ENCODE assay signal across 8 mouse cellular contexts in the genomic region with DNA sequence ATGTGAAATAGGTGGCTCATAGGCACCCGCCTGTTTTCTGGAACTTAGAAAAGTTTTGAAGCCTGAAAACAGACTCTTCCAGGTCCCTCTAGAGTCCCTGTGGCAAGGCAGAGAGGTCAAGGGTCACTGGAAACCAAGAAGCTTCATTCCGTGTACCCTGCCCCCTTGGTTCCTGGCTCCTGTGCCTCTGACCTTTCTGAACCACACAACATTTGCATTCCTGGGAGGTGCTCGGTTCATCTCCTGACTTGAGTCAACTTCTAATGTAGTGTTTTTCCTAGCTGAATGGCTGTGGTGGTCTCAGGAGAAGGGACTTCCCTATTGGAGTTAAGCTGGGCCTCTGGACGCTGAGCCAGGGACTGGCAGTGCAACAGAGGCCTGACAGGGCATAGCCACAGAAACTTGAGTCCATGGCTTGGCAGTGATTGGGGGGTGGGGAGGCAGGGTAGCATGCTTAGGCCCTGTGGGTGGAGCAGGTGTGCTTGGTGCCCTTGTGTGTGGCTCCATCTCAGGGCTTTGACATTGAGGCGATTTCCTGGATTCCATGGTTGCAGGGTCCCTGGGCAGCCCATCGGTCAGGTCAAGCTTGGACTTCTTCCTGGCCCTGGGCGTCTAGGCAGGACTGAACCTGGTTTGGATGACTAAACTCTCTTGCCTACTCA. TPM values are rescaled to one million over a fixed set of nuclear protein-coding genes. Genes with fewer than 3 reads are reported as not detected.
DNase-seq lines count a peak whose midpoint lies in the region; ATAC-seq and TF ChIP-seq lines count a peak whose summit lies in the region.

No protein-coding gene starts in this region.

- no peak for TF ChIP-seq POLR2A in thymus, adult 2 months (IDR thresholded peaks at IDR 0.05; ENCODE audit: control insufficient read depth, extremely low read depth, insufficient read depth, low read length, poor library complexity)

- peak overlapping the region; percentile 87 for H3K4me3 ChIP-seq in lung, embryonic 14.5 days (ENCODE audit: low read depth, low read length)
- peak overlapping the region; percentile 86 for H3K4me3 ChIP-seq in embryonic facial prominence, embryonic 14.5 days (ENCODE audit: low read depth, low read length)
- H3K4me3 ChIP-seq in intestine, postnatal 0 days (ENCODE audit: low read depth, low read length) = peak overlapping the region; percentile 75
- peak overlapping the region; percentile 91 for H3K4me3 ChIP-seq in midbrain, embryonic 11.5 days (ENCODE audit: low read depth, low read length)
- no peak overlapping the region for H3K4me3 ChIP-seq in thymus, adult 2 months (ENCODE audit: control insufficient read depth, insufficient read depth, low read length)

- peaks cover 15% of the 10 kb centered on the region; the same call in 1 of the 2 replicates for H3K36me3 ChIP-seq in lung, embryonic 14.5 days (ENCODE audit: insufficient read depth)
- H3K36me3 ChIP-seq in embryonic facial prominence, embryonic 14.5 days (ENCODE audit: control insufficient read depth, insufficient read depth, low read length) = 0 out of 2 replicates have a peak, but pooled peaks cover 6% of the 10 kb centered on the region
- no peaks in the 10 kb centered on the region; the same call in 1 of the 2 replicates for H3K36me3 ChIP-seq in intestine, postnatal 0 days (ENCODE audit: control insufficient read depth, insufficient read depth)
- no peaks in the 10 kb centered on the region for H3K36me3 ChIP-seq in midbrain, embryonic 11.5 days (ENCODE audit: control insufficient read depth, insufficient read depth, low read length)
- H3K36me3 ChIP-seq in thymus, adult 2 months (ENCODE audit: control insufficient read depth, insufficient read depth, low read length) = no peaks in the 10 kb centered on the region

- DNase-seq in lung, embryonic 14.5 days = no peak
- DNase-seq in lung, postnatal 25 days (ENCODE audit: low spot score) = no peak
- DNase-seq in embryonic facial prominence, embryonic 14.5 days (ENCODE audit: low spot score) = no peak
- no peak for DNase-seq in midbrain, embryonic 11.5 days (ENCODE audit: low spot score, missing footprints)
- DNase-seq in thymus, adult 2 months = no peak
- no peak for DNase-seq in spleen, adult 18-20 months
- DNase-seq in spleen, postnatal 14 days (ENCODE audit: low spot score in 2 of 2) = no peak

- no peaks in the 10 kb centered on the region for H3K9me3 ChIP-seq in lung, embryonic 14.5 days (ENCODE audit: low read depth, low read length)
- no peaks in the 10 kb centered on the region for H3K9me3 ChIP-seq in embryonic facial prominence, embryonic 14.5 days (ENCODE audit: control insufficient read depth, low read length)
- no peaks in the 10 kb centered on the region for H3K9me3 ChIP-seq in intestine, postnatal 0 days (ENCODE audit: control insufficient read depth)
- H3K9me3 ChIP-seq in midbrain, embryonic 11.5 days (ENCODE audit: control insufficient read depth, low read length) = no peaks in the 10 kb centered on the region

- WGBS in lung, embryonic 14.5 days = 62% methylated on average over 7 of the region's 7 CpGs
- WGBS in embryonic facial prominence, embryonic 14.5 days = 62% methylated on average over 7 of the region's 7 CpGs
- 57% methylated on average over 7 of the region's 7 CpGs for WGBS in intestine, postnatal 0 days
- 58% methylated on average over 7 of the region's 7 CpGs for WGBS in midbrain, embryonic 11.5 days
- WGBS in thymus, adult 2 months = 82% methylated on average over 7 of the region's 7 CpGs

- peak overlapping the region; percentile 83 for H3K9ac ChIP-seq in lung, embryonic 14.5 days
- H3K9ac ChIP-seq in embryonic facial prominence, embryonic 14.5 days (ENCODE audit: low read depth, low read length) = peak overlapping the region; percentile 80
- H3K9ac ChIP-seq in intestine, postnatal 0 days (ENCODE audit: low read depth, low read length) = peak overlapping the region; percentile 87
- H3K9ac ChIP-seq in midbrain, embryonic 11.5 days (ENCODE audit: low read length) = peak overlapping the region; percentile 91

- no peaks in the 10 kb centered on the region for H3K27me3 ChIP-seq in lung, embryonic 14.5 days (ENCODE audit: insufficient read depth, low read length)
- H3K27me3 ChIP-seq in embryonic facial prominence, embryonic 14.5 days (replicated peaks; ENCODE audit: control insufficient read depth, insufficient read depth, low read length) = no peaks in the 10 kb centered on the region
- H3K27me3 ChIP-seq in intestine, postnatal 0 days (replicated peaks; ENCODE audit: control insufficient read depth, insufficient read depth, low read length) = no peaks in the 10 kb centered on the region
- H3K27me3 ChIP-seq in midbrain, embryonic 11.5 days (ENCODE audit: control insufficient read depth, insufficient read depth, low read length) = no peaks in the 10 kb centered on the region
- no peaks in the 10 kb centered on the region for H3K27me3 ChIP-seq in thymus, adult 2 months (ENCODE audit: control insufficient read depth, insufficient read depth, low read length)

- peaks cover 8% of the 10 kb centered on the region; the same call in 1 of the 2 replicates for H3K4me1 ChIP-seq in lung, embryonic 14.5 days (ENCODE audit: insufficient read depth)
- peaks cover 15% of the 10 kb centered on the region for H3K4me1 ChIP-seq in embryonic facial prominence, embryonic 14.5 days (ENCODE audit: control insufficient read depth, insufficient read depth, low read length)
- H3K4me1 ChIP-seq in intestine, postnatal 0 days (replicated peaks; ENCODE audit: control insufficient read depth, insufficient read depth, low read length) = peaks cover 6% of the 10 kb centered on the region; the same call in 1 of the 2 replicates
- H3K4me1 ChIP-seq in midbrain, embryonic 11.5 days (ENCODE audit: control insufficient read depth, insufficient read depth, low read length) = peaks cover 22% of the 10 kb centered on the region
- H3K4me1 ChIP-seq in thymus, adult 2 months (replicated peaks; ENCODE audit: control insufficient read depth, insufficient read depth, low read length) = peaks cover 19% of the 10 kb centered on the region

- no peak for ATAC-seq in lung, embryonic 14.5 days (ENCODE audit: insufficient read depth)
- no peak for ATAC-seq in embryonic facial prominence, embryonic 14.5 days (ENCODE audit: low read depth)
- no peak for ATAC-seq in intestine, postnatal 0 days
- no peak for ATAC-seq in midbrain, embryonic 11.5 days (ENCODE audit: low FRiP score)

- no peak overlapping the region for H3K27ac ChIP-seq in lung, embryonic 14.5 days (ENCODE audit: low read depth)
- no peak overlapping the region for H3K27ac ChIP-seq in embryonic facial prominence, embryonic 14.5 days (replicated peaks; ENCODE audit: low read depth, low read length)
- H3K27ac ChIP-seq in intestine, postnatal 0 days (ENCODE audit: low read depth, low read length) = no peak overlapping the region
- no peak overlapping the region for H3K27ac ChIP-seq in midbrain, embryonic 11.5 days (ENCODE audit: low read depth, low read length)
- H3K27ac ChIP-seq in thymus, adult 2 months (ENCODE audit: control insufficient read depth, insufficient read depth, low read length) = no peak overlapping the region

- TF ChIP-seq CTCF in lung, embryonic 14.5 days (IDR thresholded peaks at IDR 0.05; ENCODE audit: low read depth) = no peak
- TF ChIP-seq CTCF in intestine, postnatal 0 days (IDR thresholded peaks at IDR 0.05; ENCODE audit: low read depth) = no peak
- no peak for TF ChIP-seq CTCF in thymus, adult 2 months (IDR thresholded peaks at IDR 0.05; ENCODE audit: borderline replicate concordance, control insufficient read depth, extremely low read depth, insufficient read depth, low read length, poor library complexity)

- H3K4me2 ChIP-seq in lung, embryonic 14.5 days = peak overlapping the region; percentile 96
- peak overlapping the region; percentile 96 for H3K4me2 ChIP-seq in embryonic facial prominence, embryonic 14.5 days (ENCODE audit: low read depth, low read length)
- H3K4me2 ChIP-seq in intestine, postnatal 0 days (replicated peaks; ENCODE audit: low read depth) = peak overlapping the region; percentile 98
- H3K4me2 ChIP-seq in midbrain, embryonic 11.5 days = peak overlapping the region; percentile 94

RNA-seq across cellular contexts. Expression of gene Dvl1, which starts 1.4 kb away (rescaled TPM):
- polyA plus RNA-seq in lung, embryonic 14.5 days (2014; fragmentation: Nextera tagmentation; extraction: Ambion mirVana) = 11.3 and 17.8 TPM in 2 replicates
- polyA plus RNA-seq in embryonic facial prominence, embryonic 14.5 days (2014; fragmentation: Nextera tagmentation; extraction: Ambion mirVana) = 9.7 and 12.0 TPM in 2 replicates
- 6.3 and 6.5 TPM in 2 replicates for polyA plus RNA-seq in intestine, postnatal 0 days (2015; fragmentation: Nextera tagmentation; extraction: Ambion mirVana)
- polyA plus RNA-seq in midbrain, embryonic 11.5 days (2014; fragmentation: Nextera tagmentation; extraction: Ambion mirVana) = 8.6 and 10.7 TPM in 2 replicates
- polyA plus RNA-seq in thymus, adult 2 months (2012; rRNA removed) = 152 and 184 TPM in 2 replicates

RNA-seq across cellular contexts. Expression of gene Mxra8, which starts 9.1 kb away (rescaled TPM):
- 148 and 155 TPM in 2 replicates for polyA plus RNA-seq in lung, embryonic 14.5 days (2014; fragmentation: Nextera tagmentation; extraction: Ambion mirVana)
- polyA plus RNA-seq in embryonic facial prominence, embryonic 14.5 days (2014; fragmentation: Nextera tagmentation; extraction: Ambion mirVana) = 138 and 142 TPM in 2 replicates
- polyA plus RNA-seq in intestine, postnatal 0 days (2015; fragmentation: Nextera tagmentation; extraction: Ambion mirVana) = 38.5 and 39.9 TPM in 2 replicates
- 37.7 and 41.9 TPM in 2 replicates for polyA plus RNA-seq in midbrain, embryonic 11.5 days (2014; fragmentation: Nextera tagmentation; extraction: Ambion mirVana)
- 30.7 and 43.4 TPM in 2 replicates for polyA plus RNA-seq in thymus, adult 2 months (2012; rRNA removed)

RNA-seq across cellular contexts. Expression of gene Tas1r3, which starts 14.6 kb away (rescaled TPM):
- 0.16 and 0.22 TPM in 2 replicates for polyA plus RNA-seq in lung, embryonic 14.5 days (2014; fragmentation: Nextera tagmentation; extraction: Ambion mirVana)
- polyA plus RNA-seq in embryonic facial prominence, embryonic 14.5 days (2014; fragmentation: Nextera tagmentation; extraction: Ambion mirVana) = 0.36 and 0.38 TPM in 2 replicates
- 0.16 and 0.22 TPM in 2 replicates for polyA plus RNA-seq in intestine, postnatal 0 days (2015; fragmentation: Nextera tagmentation; extraction: Ambion mirVana)
- polyA plus RNA-seq in midbrain, embryonic 11.5 days (2014; fragmentation: Nextera tagmentation; extraction: Ambion mirVana) = 0.34 and 0.59 TPM in 2 replicates
- 2.7 and 3.0 TPM in 2 replicates for polyA plus RNA-seq in thymus, adult 2 months (2012; rRNA removed)

RNA-seq across cellular contexts. Expression of gene Aurkaip1, which starts 17.5 kb away (rescaled TPM):
- polyA plus RNA-seq in lung, embryonic 14.5 days (2014; fragmentation: Nextera tagmentation; extraction: Ambion mirVana) = 124 and 136 TPM in 2 replicates
- polyA plus RNA-seq in embryonic facial prominence, embryonic 14.5 days (2014; fragmentation: Nextera tagmentation; extraction: Ambion mirVana) = 126 and 129 TPM in 2 replicates
- polyA plus RNA-seq in intestine, postnatal 0 days (2015; fragmentation: Nextera tagmentation; extraction: Ambion mirVana) = 152 and 153 TPM in 2 replicates
- polyA plus RNA-seq in midbrain, embryonic 11.5 days (2014; fragmentation: Nextera tagmentation; extraction: Ambion mirVana) = 113 and 128 TPM in 2 replicates
- polyA plus RNA-seq in thymus, adult 2 months (2012; rRNA removed) = 230 and 238 TPM in 2 replicates

RNA-seq across cellular contexts. Expression of gene Cptp, which starts 20.7 kb away (rescaled TPM):
- polyA plus RNA-seq in lung, embryonic 14.5 days (2014; fragmentation: Nextera tagmentation; extraction: Ambion mirVana) = 17.1 and 18.4 TPM in 2 replicates
- 15.6 and 16.5 TPM in 2 replicates for polyA plus RNA-seq in embryonic facial prominence, embryonic 14.5 days (2014; fragmentation: Nextera tagmentation; extraction: Ambion mirVana)
- polyA plus RNA-seq in intestine, postnatal 0 days (2015; fragmentation: Nextera tagmentation; extraction: Ambion mirVana) = 17.4 and 19.2 TPM in 2 replicates
- 24.7 and 24.8 TPM in 2 replicates for polyA plus RNA-seq in midbrain, embryonic 11.5 days (2014; fragmentation: Nextera tagmentation; extraction: Ambion mirVana)
- 31.9 and 32.2 TPM in 2 replicates for polyA plus RNA-seq in thymus, adult 2 months (2012; rRNA removed)
